Mouse (Mus musculus) layer of hippocampus, postnatal 36 days (tissue): ENCODE measurements around the gene Ccdc151. TPM values are rescaled to one million over a fixed set of nuclear protein-coding genes. Genes with fewer than 3 reads are reported as not detected.

Source experiments
- DNase-seq, 2 experiments: peaks; one replicate each; pipeline ENCODE4 v3.0.0; 2022
- total RNA-seq, 2 experiments: library from RNA; stranded (reverse); gene quantifications; 2 replicates each; pipeline ENCODE4 v1.2.3; 2021

The Ccdc151 gene
- total RNA-seq, 2 experiments from 2014 or later = 9.5 to 9.9 TPM

DNA sequence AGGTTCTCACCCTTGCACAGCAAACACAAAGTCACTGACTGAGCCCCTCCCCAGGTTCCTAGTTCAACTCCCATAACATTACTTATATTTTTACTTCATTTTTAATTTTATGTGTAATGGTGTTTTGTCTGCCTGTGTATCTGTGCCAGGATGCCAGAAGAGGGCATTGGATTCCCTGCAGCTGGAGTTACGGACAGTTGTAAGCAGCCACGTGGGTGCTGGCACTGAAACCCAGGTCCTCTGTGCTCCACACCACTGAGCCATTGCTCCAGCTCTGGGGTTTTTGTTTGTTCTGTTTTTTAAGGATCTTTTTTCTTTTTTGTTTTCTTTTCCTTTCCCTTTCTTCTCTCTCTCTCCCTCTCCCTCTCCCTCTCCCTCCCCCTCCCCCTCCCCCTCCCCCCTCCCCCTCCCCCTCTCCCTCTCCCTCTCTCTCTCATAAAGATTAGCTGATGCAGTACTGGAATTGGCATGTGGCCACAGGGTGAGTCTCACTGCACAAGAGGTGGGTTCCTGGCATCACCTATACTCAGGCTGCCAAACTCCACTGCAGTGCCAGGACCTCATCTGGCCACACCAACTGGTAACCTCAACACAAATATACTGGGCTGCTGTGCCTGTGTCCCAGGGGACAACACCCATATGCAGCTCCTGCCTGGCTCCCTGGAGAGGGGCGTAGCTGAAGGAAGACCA is 6.1 kb downstream of the Ccdc151 start:
- DNase-seq = no peak

- no peak for DNase-seq
These were observed 10.2 kb downstream of the Ccdc151 start for GRCm38 (mm10) chr9:21992227-21992626.

DNA sequence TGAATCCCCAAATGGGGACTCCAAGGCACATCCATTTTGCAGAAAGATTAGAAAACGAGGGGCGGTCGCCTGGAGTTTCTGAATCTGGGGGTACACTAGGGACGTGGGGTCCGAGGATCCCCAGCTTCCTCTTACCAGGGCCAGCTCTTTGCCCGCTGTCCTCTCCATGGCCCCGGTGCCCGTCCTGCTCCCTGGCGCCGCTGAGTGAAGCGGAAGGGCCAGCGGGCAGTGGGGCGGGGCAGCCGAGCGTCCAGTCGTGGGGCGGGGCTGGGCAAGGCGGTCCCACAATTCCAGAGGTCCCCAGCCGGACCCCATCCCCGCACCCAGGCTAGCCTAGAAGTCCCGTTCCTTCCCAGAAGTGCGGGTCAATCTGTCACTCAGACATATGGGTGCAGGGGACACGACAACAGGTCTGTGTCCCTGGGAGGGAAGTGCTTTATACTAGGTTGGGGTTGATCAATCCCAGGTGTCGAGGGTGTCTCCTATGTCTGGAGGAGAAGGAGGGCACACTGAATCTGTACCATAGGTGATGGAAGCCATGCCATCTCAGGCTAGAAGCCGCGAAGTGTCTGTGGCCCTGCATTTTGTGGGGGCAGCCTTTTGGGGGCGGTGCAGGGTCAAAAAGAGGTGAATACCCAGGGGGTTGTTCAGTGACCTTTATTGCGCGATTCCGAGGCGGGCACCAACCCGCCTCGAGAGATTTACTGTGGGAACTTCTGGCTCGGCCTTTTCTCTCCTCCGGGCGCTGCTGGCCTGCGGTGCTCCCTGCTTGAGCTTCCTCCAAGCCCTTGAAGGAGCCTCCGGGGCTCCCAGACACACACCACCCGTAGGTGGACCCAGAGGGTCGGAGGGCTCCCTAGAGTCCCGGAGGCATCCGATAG is 13.0 kb downstream of the Ccdc151 start, which contains the start of gene Rgl3:
Gene Rgl3, minus strand, starts transcription at position 217 of the 881 bp plus-strand sequence.
- no peak for DNase-seq

DNA sequence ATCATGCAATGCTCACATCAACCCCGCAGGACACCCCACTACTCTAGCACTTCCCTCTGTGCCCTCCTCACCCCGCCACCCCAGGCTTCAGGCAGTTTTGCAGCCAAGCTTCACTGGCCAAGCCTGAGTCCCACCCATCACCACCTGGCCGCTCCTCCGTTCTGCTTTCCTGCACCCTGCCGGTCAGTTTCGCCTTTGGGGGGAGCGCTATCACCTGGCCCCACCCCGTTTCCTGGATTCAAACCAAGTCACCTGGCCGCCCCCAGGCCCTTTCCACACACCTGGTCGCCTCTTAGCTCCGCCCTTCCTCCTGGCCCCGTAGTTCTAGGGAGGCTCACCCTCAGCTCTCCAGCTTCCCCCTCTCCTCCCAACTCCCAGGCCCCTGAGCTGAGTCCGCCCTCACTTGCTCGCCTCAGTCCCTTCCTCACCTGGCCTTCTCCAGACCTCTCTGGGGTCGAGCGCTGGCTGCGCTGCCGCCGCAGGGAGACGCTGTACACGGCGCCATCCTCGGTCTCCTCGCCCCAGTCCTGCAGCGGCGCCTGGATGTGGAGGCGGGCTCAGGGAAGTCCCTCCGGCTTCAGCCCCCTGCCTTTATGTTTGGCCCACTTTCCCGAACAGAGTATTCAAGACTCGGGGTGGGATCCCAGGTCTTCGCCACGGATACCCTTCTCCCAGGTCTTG is 13.9 kb downstream of the Ccdc151 start:
- DNase-seq = no peak

- DNase-seq = no peak
These were observed 14.7 kb downstream of the Ccdc151 start for GRCm38 (mm10) chr9:21987592-21988342.

- DNase-seq = no peak
These were observed 18.5 kb downstream of the Ccdc151 start for GRCm38 (mm10) chr9:21983911-21984310.

- DNase-seq = no peak
These were observed 23.9 kb downstream of the Ccdc151 start for GRCm38 (mm10) chr9:21978398-21979128.

- no peak for DNase-seq
These were observed 24.5 kb downstream of the Ccdc151 start for GRCm38 (mm10) chr9:21977972-21978371.

DNA sequence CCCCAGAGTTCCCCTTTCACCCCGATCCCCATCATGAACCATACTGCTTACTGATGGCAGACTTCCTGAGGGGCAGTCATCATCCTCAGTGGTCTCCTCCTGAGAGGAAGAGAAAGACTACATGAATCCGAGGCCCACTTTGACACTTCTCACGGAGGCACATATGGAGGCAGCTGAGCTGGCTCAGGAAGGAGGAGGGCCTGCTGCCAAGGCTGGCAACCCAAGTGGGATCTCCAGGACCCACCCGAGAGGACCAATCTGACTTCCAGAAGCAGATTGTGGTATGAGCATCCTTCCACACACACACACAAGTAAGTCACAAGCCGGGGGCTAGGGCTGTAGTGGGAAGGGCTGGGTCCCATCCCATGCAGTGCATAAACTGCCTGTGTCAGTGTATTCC is 25.1 kb downstream of the Ccdc151 start:
- no peak for DNase-seq

GRCm38 (mm10) chr9:21976626-21977175 is 25.7 kb downstream of the Ccdc151 start:
- no peak for DNase-seq

GRCm38 (mm10) chr9:21969304-21969703 is 33.1 kb downstream of the Ccdc151 start:
- no peak for DNase-seq

DNA sequence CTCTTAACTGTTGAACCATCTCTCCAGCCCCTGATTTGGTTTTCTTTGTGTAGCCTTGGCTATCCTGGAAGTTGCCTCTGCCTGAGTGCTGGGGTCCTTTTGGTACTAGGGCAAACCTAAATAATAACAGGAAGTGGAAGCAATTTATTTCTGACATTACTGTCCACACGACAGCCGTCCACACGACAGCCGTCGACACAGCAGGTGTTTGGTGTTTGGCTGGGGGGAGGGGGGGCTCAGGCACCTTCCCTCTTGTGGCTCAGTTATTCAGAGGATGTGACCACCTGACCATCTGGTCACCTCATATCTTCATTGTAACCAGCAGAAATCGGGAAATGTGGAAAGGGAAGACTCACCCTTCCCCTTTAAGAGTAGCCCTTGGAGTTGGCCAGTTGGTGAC is 33.6 kb downstream of the Ccdc151 start:
- DNase-seq = no peak

DNA sequence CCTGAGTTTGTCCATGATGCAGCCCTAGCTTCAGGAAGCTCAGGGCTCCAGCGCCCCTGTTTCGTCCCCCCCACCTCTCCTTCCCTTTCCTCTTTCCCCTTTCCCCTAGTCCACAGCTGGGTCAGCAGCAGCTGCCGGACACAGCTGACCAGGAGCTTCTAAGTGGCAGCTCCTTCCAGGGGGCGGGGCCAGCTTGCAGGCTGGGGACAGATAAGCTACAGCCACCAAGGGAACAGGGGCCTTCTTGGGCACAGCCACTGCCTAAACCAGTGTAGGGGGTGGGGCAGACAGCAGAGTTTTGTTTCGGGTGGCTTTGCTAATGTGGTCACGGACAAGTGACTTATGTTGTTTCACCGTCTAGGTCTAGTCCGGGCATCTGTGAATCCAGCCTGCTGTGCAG is 39.0 kb downstream of the Ccdc151 start, which contains the start of gene Epor:
Gene Epor, minus strand, starts transcription at position 90 of the 400 bp plus-strand sequence.
- no peak for DNase-seq

GRCm38 (mm10) chr9:21962416-21963059 is 39.9 kb downstream of the Ccdc151 start:
- DNase-seq = peak; percentile 77 to 78

DNA sequence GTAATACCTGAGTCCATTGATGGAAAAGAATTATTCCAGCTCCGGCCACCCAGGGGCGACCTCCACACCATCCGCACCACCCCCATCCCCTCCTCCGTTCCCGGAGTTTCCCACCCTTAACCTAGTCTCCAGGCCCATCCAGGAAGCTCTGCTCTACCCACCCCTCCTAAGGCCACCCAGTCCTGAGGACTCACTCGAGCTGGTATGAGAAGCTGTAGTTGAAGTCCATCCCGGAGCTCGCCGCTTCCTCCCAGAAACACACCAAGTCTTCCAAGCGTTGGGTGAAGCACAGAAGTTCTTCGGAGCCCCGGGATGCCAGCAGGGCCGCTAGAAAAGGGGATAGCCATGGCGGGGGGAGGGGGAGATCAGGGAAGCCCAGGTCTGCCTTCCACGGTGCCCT is 40.4 kb downstream of the Ccdc151 start:
- DNase-seq = no peak

GRCm38 (mm10) chr9:21961366-21961980 is 41.0 kb downstream of the Ccdc151 start:
- DNase-seq = no peak

GRCm38 (mm10) chr9:21960558-21961208 is 41.8 kb downstream of the Ccdc151 start:
- no peak for DNase-seq

DNA sequence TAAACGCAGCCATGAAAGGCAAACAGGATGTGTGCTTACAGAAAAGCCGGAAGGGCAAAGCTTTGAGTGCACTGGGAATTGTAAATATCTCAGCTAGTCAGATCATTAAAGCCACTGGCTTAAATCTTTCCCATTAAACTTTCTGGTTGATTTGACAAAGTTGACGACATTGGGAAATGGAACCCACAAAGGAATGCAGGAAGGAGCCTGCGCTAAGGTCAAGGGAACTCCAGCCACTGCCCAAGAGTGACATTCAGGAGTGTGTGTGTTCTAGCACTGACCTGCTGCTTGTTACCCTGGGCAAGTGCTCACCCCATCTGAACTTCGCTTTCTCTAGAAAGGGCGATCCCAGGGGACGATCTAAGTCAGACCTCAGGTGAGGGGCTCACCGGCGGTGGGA is 42.3 kb downstream of the Ccdc151 start:
- DNase-seq = no peak

DNA sequence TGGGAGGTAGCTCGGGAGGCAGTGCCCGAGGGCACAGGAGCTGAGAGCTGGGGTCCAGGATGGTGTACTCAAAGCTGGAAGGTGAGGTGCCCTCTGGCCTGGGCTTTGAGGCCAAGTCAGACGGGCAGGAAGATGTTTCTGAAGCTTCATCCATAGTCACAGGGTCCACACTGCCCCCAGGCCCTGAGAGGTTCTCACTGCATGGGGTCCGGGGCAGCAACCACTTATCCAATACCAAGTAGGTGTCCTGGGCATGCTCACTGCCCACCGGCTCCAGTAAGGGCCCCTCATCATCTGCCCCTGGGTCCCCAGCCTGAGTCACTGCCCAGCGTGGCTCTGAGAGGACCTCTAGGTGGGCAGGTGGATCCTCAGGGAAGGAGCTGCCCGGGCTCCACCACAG is 43.2 kb downstream of the Ccdc151 start:
- DNase-seq = no peak

DNA sequence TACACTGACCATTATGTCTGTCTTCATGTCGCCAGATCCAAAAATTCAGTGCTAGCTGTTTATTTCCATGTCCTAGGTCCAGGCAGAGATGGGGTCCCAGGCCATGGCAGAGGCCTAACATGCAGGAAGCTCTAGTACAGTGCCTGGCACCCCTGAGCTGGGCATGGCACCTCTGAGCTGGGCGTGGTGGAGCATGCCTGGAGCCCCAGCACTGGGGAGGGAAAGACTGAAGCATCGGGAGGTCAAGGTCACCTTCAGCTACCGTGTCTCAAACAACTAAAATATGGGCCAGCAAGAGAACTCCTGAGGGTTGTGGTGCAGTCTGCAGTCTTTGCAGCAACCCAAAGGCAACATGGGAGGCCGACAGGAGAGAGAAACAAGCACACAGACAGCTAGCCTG is 44.1 kb downstream of the Ccdc151 start:
- DNase-seq = no peak
